Mouse (Mus musculus) stomach, postnatal 0 days (tissue): ENCODE data around the gene Xpr1.

Experiments used
- CTCF ChIP-seq: IDR thresholded peaks from 2 replicates; pipeline ENCODE4 v1.5.1; 2016; ENCODE audit warnings: antibody characterized with exemption, low read depth, mild to moderate bottlenecking, moderate library complexity
- EP300 ChIP-seq: optimal IDR thresholded peaks from 2 replicates; pipeline ENCODE3; 2016; ENCODE audit warnings: antibody characterized with exemption

DNA sequence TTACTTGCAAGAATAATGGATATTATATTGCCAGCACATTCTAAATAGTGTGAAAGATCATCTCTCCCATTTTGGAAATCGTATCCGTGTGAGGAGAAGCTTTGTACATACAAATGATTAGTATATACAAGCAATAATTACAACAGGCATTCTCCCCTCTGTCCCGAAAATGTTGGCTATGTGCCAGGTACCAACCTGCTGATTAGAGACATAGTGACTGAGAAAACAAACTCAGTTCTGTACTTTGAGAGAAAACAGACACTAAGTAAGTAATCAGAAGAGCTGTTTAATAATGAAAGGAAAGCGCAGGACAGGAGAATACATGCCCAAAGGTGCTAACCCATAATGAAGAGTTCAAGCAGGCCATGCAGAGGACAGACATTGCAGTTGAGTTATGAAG lies 64.1 kb downstream of the Xpr1 start:
- TF ChIP-seq EP300: no peak
- TF ChIP-seq CTCF: no peak
